Mouse (Mus musculus) CD4-positive helper T cell, adult 2 months (primary cell): Measurements from ENCODE around the gene Tcf20.

Experiments used
- DNase-seq: peaks from one replicate; pipeline ENCODE4 v3.0.0-alpha.2; 2012; ENCODE audit warnings: low read depth, missing footprints, low spot score

The Tcf20 gene

GRCm38 (mm10) chr15:82924679-82925425 lies 62.8 kb downstream of the Tcf20 start:
- no peak for DNase-seq

- no peak for DNase-seq
Observed at GRCm38 (mm10) chr15:82923531-82923930, 64.1 kb downstream of the Tcf20 start.

- DNase-seq = no peak
Observed at GRCm38 (mm10) chr15:82922755-82923154, 64.9 kb downstream of the Tcf20 start.

GRCm38 (mm10) chr15:82922052-82922451 lies 65.6 kb downstream of the Tcf20 start:
- peak; percentile 42 for DNase-seq

GRCm38 (mm10) chr15:82921559-82921958 lies 66.1 kb downstream of the Tcf20 start:
- DNase-seq = no peak

GRCm38 (mm10) chr15:82920895-82921515 lies 66.7 kb downstream of the Tcf20 start:
- no peak for DNase-seq

GRCm38 (mm10) chr15:82917965-82918364 lies 69.7 kb downstream of the Tcf20 start:
- no peak for DNase-seq

GRCm38 (mm10) chr15:82917207-82917844 lies 70.3 kb downstream of the Tcf20 start:
- no peak for DNase-seq

GRCm38 (mm10) chr15:82914455-82914854 lies 73.2 kb downstream of the Tcf20 start:
- DNase-seq = peak; percentile 84

GRCm38 (mm10) chr15:82911965-82912337 lies 75.7 kb downstream of the Tcf20 start:
- DNase-seq = peak; percentile 68

- no peak for DNase-seq
Observed at GRCm38 (mm10) chr15:82911001-82911964, 76.4 kb downstream of the Tcf20 start.

- no peak for DNase-seq
Observed at GRCm38 (mm10) chr15:82910596-82910995, 77.1 kb downstream of the Tcf20 start.

GRCm38 (mm10) chr15:82909791-82910190 lies 77.9 kb downstream of the Tcf20 start:
- no peak for DNase-seq

GRCm38 (mm10) chr15:82908521-82908920 lies 79.2 kb downstream of the Tcf20 start:
- no peak for DNase-seq

- no peak for DNase-seq
Observed at GRCm38 (mm10) chr15:82907306-82907705, 80.4 kb downstream of the Tcf20 start.

- DNase-seq = no peak
Observed at GRCm38 (mm10) chr15:82906574-82907061, 81.1 kb downstream of the Tcf20 start.

GRCm38 (mm10) chr15:82905431-82906395 lies 82.0 kb downstream of the Tcf20 start:
- no peak for DNase-seq

GRCm38 (mm10) chr15:82904526-82904925 lies 83.1 kb downstream of the Tcf20 start:
- no peak for DNase-seq

- no peak for DNase-seq
Observed at GRCm38 (mm10) chr15:82902521-82902920, 85.2 kb downstream of the Tcf20 start.

- no peak for DNase-seq
Observed at GRCm38 (mm10) chr15:82901306-82901705, 86.4 kb downstream of the Tcf20 start.
